Mouse (Mus musculus) spleen, adult 2 months (tissue): ENCODE measurements at regions not wholly inside any gene's neighbourhood (a gene's known extent, or its start where the extent isn't known, plus 50 kb on each side); places are given as distances from the start of the nearest gene placed in this dataset.

Experiments used
- DNase-seq, 2 experiments: peaks; one replicate each; pipeline versions ENCODE4 v3.0.0 to v3.0.0-alpha.2; 2012 to 2021; ENCODE audit warnings: low spot score in 2 of 2, low read depth in 1 of 2
- H3K27ac ChIP-seq: fragments of 200-500 bp; 2 replicates; pipeline ENCODE4 v1.5.1; 2012; ENCODE audit warnings: low read length, inconsistent platforms; ENCODE audit not compliant: insufficient read depth
- H3K27me3 ChIP-seq: fragments of 200-500 bp; 2 replicates; pipeline ENCODE4 v1.6.1; 2012; ENCODE audit warnings: mild to moderate bottlenecking, moderate library complexity, low read length, inconsistent platforms; ENCODE audit not compliant: control insufficient read depth, insufficient read depth
- H3K36me3 ChIP-seq: fragments of 200-500 bp; 2 replicates; pipeline ENCODE4 v1.6.1; 2012; ENCODE audit warnings: mild to moderate bottlenecking, low read length, inconsistent platforms; ENCODE audit not compliant: control insufficient read depth, insufficient read depth
- H3K4me1 ChIP-seq: fragments of 200-500 bp; 2 replicates; pipeline ENCODE4 v1.6.1; 2011; ENCODE audit warnings: inconsistent platforms; ENCODE audit not compliant: control insufficient read depth, insufficient read depth, insufficient read length
- H3K4me3 ChIP-seq: fragments of 200-500 bp; 2 replicates; pipeline ENCODE4 v1.5.1; 2011; ENCODE audit warnings: mild to moderate bottlenecking, inconsistent platforms; ENCODE audit not compliant: insufficient read depth, insufficient read length; ENCODE audit errors: extremely low read depth
- CTCF ChIP-seq: fragments of 200-500 bp; IDR thresholded peaks from 2 replicates; pipeline ENCODE4 v1.5.1; 2011; ENCODE audit warnings: mild to moderate bottlenecking, inconsistent platforms; ENCODE audit not compliant: insufficient read depth, insufficient read length, insufficient replicate concordance; ENCODE audit errors: extremely low read depth
- POLR2A ChIP-seq: fragments of 200-500 bp; IDR thresholded peaks from 2 replicates; pipeline ENCODE4 v1.6.1; 2011; ENCODE audit warnings: low read depth, low read length, inconsistent platforms
- WGBS: fragments of 180-500 bp; shearing (Covaris S2); methylation state at CpG from one replicate; pipeline ENCODE4 v1.1.7; 2018; 5-methylcytosine and 5-hydroxymethylcytosine counted together

GRCm38 (mm10) chr9:98708001-98708680, 106.7 kb upstream of the Mrps22 start:
- TF ChIP-seq POLR2A: no peak
- no peak for DNase-seq
- WGBS: 80% methylated on average over 18 of the region's 18 CpGs

GRCm38 (mm10) chr9:98707491-98707890, 106.0 kb upstream of the Mrps22 start:
- no peak overlapping the region for H3K4me3 ChIP-seq
- no peak for DNase-seq
- H3K27ac ChIP-seq: no peak overlapping the region
- H3K4me1 ChIP-seq: no peaks in the 10 kb centered on the region
- 84% methylated on average over 6 of the region's 6 CpGs for WGBS
- no peaks in the 10 kb centered on the region for H3K27me3 ChIP-seq
- TF ChIP-seq CTCF: no peak
- TF ChIP-seq POLR2A: no peak
- no peaks in the 10 kb centered on the region for H3K36me3 ChIP-seq

More at GRCm38 (mm10) chr9:98708001-98708680, 106.7 kb upstream of the Mrps22 start:
- no peaks in the 10 kb centered on the region for H3K27me3 ChIP-seq
- H3K36me3 ChIP-seq: no peaks in the 10 kb centered on the region
- no peaks in the 10 kb centered on the region for H3K4me1 ChIP-seq
- no peak overlapping the region for H3K27ac ChIP-seq
- no peak overlapping the region for H3K4me3 ChIP-seq

DNA sequence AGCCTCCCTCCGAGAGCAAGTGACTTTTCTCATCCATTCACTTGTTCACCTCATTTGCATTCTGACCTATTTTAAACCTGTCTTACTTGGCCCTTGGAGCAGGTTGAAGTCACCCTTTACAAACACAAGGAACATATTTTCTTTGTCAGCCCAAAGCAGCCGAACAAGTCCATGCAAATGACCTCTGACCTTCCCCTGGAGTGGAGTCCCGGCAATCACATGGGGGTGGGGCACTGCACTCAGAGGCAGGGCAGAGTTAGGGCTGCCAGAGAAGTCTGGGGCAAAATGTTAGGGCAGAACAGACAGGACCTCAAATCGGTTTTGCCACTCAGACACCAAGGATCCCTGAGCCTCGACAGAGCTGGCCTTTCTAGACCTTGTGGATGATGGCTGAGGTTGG, 102.7 kb upstream of the Mrps22 start:
- Histone ChIP-seq H3K27me3 (no peaks in the 10 kb centered on the region), H3K36me3 (no peaks in the 10 kb centered on the region), H3K4me3 (no peak overlapping the region), H3K27ac (no peak overlapping the region), H3K4me1 (no peaks in the 10 kb centered on the region)
- no peak for TF ChIP-seq POLR2A
- TF ChIP-seq CTCF: no peak
- 54% methylated on average over 5 of the region's 5 CpGs for WGBS
- DNase-seq: no peak

GRCm38 (mm10) chr9:98703331-98703730, 101.9 kb upstream of the Mrps22 start:
- Histone ChIP-seq H3K4me3 (no peak overlapping the region), H3K36me3 (no peaks in the 10 kb centered on the region), H3K27ac (no peak overlapping the region), H3K27me3 (no peaks in the 10 kb centered on the region), H3K4me1 (no peaks in the 10 kb centered on the region)
- WGBS: 85% methylated on average over 9 of the region's 9 CpGs
- TF ChIP-seq POLR2A (no peak), CTCF (no peak)
- no peak for DNase-seq

- H3K4me1 ChIP-seq: no peaks in the 10 kb centered on the region
- H3K27ac ChIP-seq: no peak overlapping the region
- H3K36me3 ChIP-seq: no peaks in the 10 kb centered on the region
- WGBS: 89% methylated on average over 5 of the region's 5 CpGs
- no peak overlapping the region for H3K4me3 ChIP-seq
- H3K27me3 ChIP-seq: no peaks in the 10 kb centered on the region
- DNase-seq: no peak
- TF ChIP-seq CTCF (no peak), POLR2A (no peak)
These were observed 99.1 kb upstream of the Mrps22 start for GRCm38 (mm10) chr9:98700571-98700970.

- Histone ChIP-seq H3K4me1 (no peaks in the 10 kb centered on the region), H3K27me3 (no peaks in the 10 kb centered on the region), H3K4me3 (no peak overlapping the region), H3K27ac (no peak overlapping the region), H3K36me3 (no peaks in the 10 kb centered on the region)
- TF ChIP-seq POLR2A (no peak), CTCF (no peak)
- WGBS: 51% methylated on average over 7 of the region's 7 CpGs
- DNase-seq: no peak
These were observed 95.7 kb upstream of the Mrps22 start for GRCm38 (mm10) chr9:98697155-98697554.

DNA sequence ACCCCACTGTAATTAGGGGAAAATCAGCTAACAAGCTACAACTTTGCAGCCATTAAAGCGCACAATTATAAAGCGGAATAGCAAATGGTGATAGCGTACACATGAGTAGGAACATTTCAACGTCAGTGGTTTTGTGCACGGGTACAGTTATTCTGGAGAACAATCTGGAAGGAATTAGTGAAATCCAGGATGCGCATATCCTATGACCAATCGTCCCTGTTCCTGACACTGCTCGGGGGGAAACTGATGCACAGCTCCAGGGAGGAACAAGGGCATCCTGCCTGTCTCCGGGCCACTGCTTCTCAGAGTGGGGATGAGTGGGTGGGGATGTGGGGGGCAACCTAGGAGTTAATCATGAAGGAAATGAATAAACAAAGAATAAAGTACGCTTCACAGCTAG, 93.6 kb upstream of the Mrps22 start:
- WGBS: 86% methylated on average over 10 of the region's 10 CpGs
- Histone ChIP-seq H3K4me1 (no peaks in the 10 kb centered on the region), H3K36me3 (no peaks in the 10 kb centered on the region), H3K27me3 (no peaks in the 10 kb centered on the region), H3K27ac (no peak overlapping the region), H3K4me3 (no peak overlapping the region)
- TF ChIP-seq POLR2A (no peak), CTCF (no peak)
- DNase-seq: no peak
